Mouse (Mus musculus) cerebellum, postnatal 10 days (tissue): ENCODE data around the gene Cdk12.
"Not testable (repeated sequence)": the region's sequence is repeated elsewhere in the genome, so short reads cannot be mapped to it uniquely, and the experiment has no call there.

Source experiments
- DNase-seq, 2 experiments: peaks; one replicate each; pipeline ENCODE4 v3.0.0; 2021; ENCODE audit warnings: mixed read lengths in 2 of 2

Gene Cdk12

GRCm38 (mm10) chr11:98202641-98203350 lies at the start of gene Cdk12:
Gene Cdk12 (plus strand): TSS chr11:98203059.
- DNase-seq = peak; percentile 99

- no peak for DNase-seq
Measured at GRCm38 (mm10) chr11:98155094-98155493, 47.8 kb upstream of the Cdk12 start.

GRCm38 (mm10) chr11:98168400-98168799 lies 34.5 kb upstream of the Cdk12 start:
- no peak for DNase-seq

GRCm38 (mm10) chr11:98182149-98182548 lies 20.7 kb upstream of the Cdk12 start:
- not testable (repeated sequence) for DNase-seq

GRCm38 (mm10) chr11:98187640-98188395 lies 15.0 kb upstream of the Cdk12 start:
- no peak for DNase-seq

GRCm38 (mm10) chr11:98190820-98191219 lies 12.0 kb upstream of the Cdk12 start:
- no peak for DNase-seq

- DNase-seq = peak; percentile 95 to 96
Measured at GRCm38 (mm10) chr11:98192901-98193805, 9.7 kb upstream of the Cdk12 start, which contains the start of gene Med1. Gene Med1 (minus strand): TSS chr11:98193293.

- peak; percentile 39 to 53 for DNase-seq
Measured at GRCm38 (mm10) chr11:98201791-98202640, 843 bp upstream of the Cdk12 start.

- peak in 1 of 2 experiments; percentile 61 for DNase-seq
Measured at GRCm38 (mm10) chr11:98203351-98203911, 572 bp downstream of the Cdk12 start.

GRCm38 (mm10) chr11:98203931-98204421 lies 1.1 kb downstream of the Cdk12 start:
- DNase-seq = peak; percentile 19 to 32

- DNase-seq = no peak
Measured at GRCm38 (mm10) chr11:98205463-98205862, 2.6 kb downstream of the Cdk12 start.

- DNase-seq = not testable (repeated sequence)
Measured at GRCm38 (mm10) chr11:98206281-98206680, 3.4 kb downstream of the Cdk12 start.

GRCm38 (mm10) chr11:98209661-98210060 lies 6.8 kb downstream of the Cdk12 start:
- DNase-seq = not testable (repeated sequence)

GRCm38 (mm10) chr11:98213311-98213710 lies 10.5 kb downstream of the Cdk12 start:
- DNase-seq = no peak

GRCm38 (mm10) chr11:98226349-98226748 lies 23.5 kb downstream of the Cdk12 start:
- no peak for DNase-seq

GRCm38 (mm10) chr11:98238416-98238815 lies 35.6 kb downstream of the Cdk12 start:
- no peak for DNase-seq

GRCm38 (mm10) chr11:98238995-98239394 lies 36.1 kb downstream of the Cdk12 start:
- no peak for DNase-seq

GRCm38 (mm10) chr11:98242910-98243309 lies 40.1 kb downstream of the Cdk12 start:
- not testable (repeated sequence) for DNase-seq

- DNase-seq = no peak
Measured at GRCm38 (mm10) chr11:98244415-98244814, 41.6 kb downstream of the Cdk12 start.

GRCm38 (mm10) chr11:98247325-98247724 lies 44.5 kb downstream of the Cdk12 start:
- peak; percentile 29 to 36 for DNase-seq

GRCm38 (mm10) chr11:98253807-98254206 lies 50.9 kb downstream of the Cdk12 start:
- no peak for DNase-seq
